Mouse (Mus musculus) c-Kit-positive CD71-negative TER-119-negative erythroid progenitor cells, embryonic 14.5 days (primary cell): Measurements from ENCODE around the gene Clec16a.

Source experiments
- DNase-seq: peaks from one replicate; pipeline ENCODE4 v3.0.0-alpha.2; 2013; ENCODE audit warnings: low read depth

The Clec16a gene

GRCm38 (mm10) chr16:10536323-10536722 is 8.8 kb upstream of the Clec16a start:
- no peak for DNase-seq

- no peak for DNase-seq
These were observed 8.2 kb upstream of the Clec16a start for GRCm38 (mm10) chr16:10536961-10537360.

- DNase-seq = no peak
These were observed 4.2 kb upstream of the Clec16a start for GRCm38 (mm10) chr16:10540763-10541597.

- no peak for DNase-seq
These were observed 3.6 kb upstream of the Clec16a start for GRCm38 (mm10) chr16:10541598-10541930.

- no peak for DNase-seq
These were observed 2.9 kb upstream of the Clec16a start for GRCm38 (mm10) chr16:10542266-10542665.

- DNase-seq = peak; percentile 93
These were observed 2.3 kb upstream of the Clec16a start, which contains the start of gene Dexi for GRCm38 (mm10) chr16:10542698-10543365. TSS of gene Dexi (minus strand) at chr16:10543054.

GRCm38 (mm10) chr16:10546865-10547264 is 1.7 kb downstream of the Clec16a start:
- DNase-seq = no peak

GRCm38 (mm10) chr16:10548938-10549337 is 3.8 kb downstream of the Clec16a start:
- no peak for DNase-seq

GRCm38 (mm10) chr16:10549600-10549999 is 4.5 kb downstream of the Clec16a start:
- DNase-seq = no peak

GRCm38 (mm10) chr16:10551592-10551991 is 6.5 kb downstream of the Clec16a start:
- DNase-seq = no peak

GRCm38 (mm10) chr16:10553858-10554257 is 8.7 kb downstream of the Clec16a start:
- no peak for DNase-seq

- no peak for DNase-seq
These were observed 14.9 kb downstream of the Clec16a start for GRCm38 (mm10) chr16:10559991-10560390.

GRCm38 (mm10) chr16:10565278-10565885 is 20.2 kb downstream of the Clec16a start:
- peak; percentile 57 for DNase-seq

- DNase-seq = no peak
These were observed 22.0 kb downstream of the Clec16a start for GRCm38 (mm10) chr16:10567153-10567552.

GRCm38 (mm10) chr16:10569809-10570395 is 24.8 kb downstream of the Clec16a start:
- no peak for DNase-seq

- DNase-seq = no peak
These were observed 25.6 kb downstream of the Clec16a start for GRCm38 (mm10) chr16:10570708-10571107.

- DNase-seq = no peak
These were observed 26.7 kb downstream of the Clec16a start for GRCm38 (mm10) chr16:10571820-10572219.

GRCm38 (mm10) chr16:10574936-10575335 is 29.8 kb downstream of the Clec16a start:
- DNase-seq = no peak

- DNase-seq = no peak
These were observed 30.8 kb downstream of the Clec16a start for GRCm38 (mm10) chr16:10575915-10576314.

- DNase-seq = no peak
These were observed 32.4 kb downstream of the Clec16a start for GRCm38 (mm10) chr16:10577548-10577947.

- DNase-seq = no peak
These were observed 33.2 kb downstream of the Clec16a start for GRCm38 (mm10) chr16:10578376-10578775.

GRCm38 (mm10) chr16:10581234-10581898 is 36.2 kb downstream of the Clec16a start:
- DNase-seq = no peak
